8 mouse cellular contexts compared by ENCODE assay signal in genomic region chr12:8641425-8641735, GRCm38 (mm10). TPM values are rescaled to one million over a fixed set of nuclear protein-coding genes. Genes with fewer than 3 reads are reported as not detected.
DNase-seq lines count a peak whose midpoint lies in the region; ATAC-seq lines count a peak whose summit lies in the region.

No protein-coding gene starts in this region.

- peak overlapping the region; percentile 36 for H3K4me2 ChIP-seq in neural tube, embryonic 11.5 days (ENCODE audit: low read depth)
- H3K4me2 ChIP-seq in kidney, embryonic 15.5 days: peak overlapping the region; percentile 69
- H3K4me2 ChIP-seq in neural tube, embryonic 13.5 days: peak overlapping the region; percentile 55

- no peak overlapping the region for H3K27ac ChIP-seq in neural tube, embryonic 11.5 days (ENCODE audit: low read depth, low read length)
- no peak overlapping the region for H3K27ac ChIP-seq in kidney, embryonic 15.5 days
- H3K27ac ChIP-seq in neural tube, embryonic 13.5 days (replicated peaks): peak overlapping the region; percentile 97

- H3K4me1 ChIP-seq in neural tube, embryonic 11.5 days (ENCODE audit: control insufficient read depth, insufficient read depth, low read length): no peaks in the 10 kb centered on the region
- H3K4me1 ChIP-seq in kidney, embryonic 15.5 days: 0 out of 2 replicates have a peak, but pooled peaks cover 5% of the 10 kb centered on the region
- peaks cover 4% of the 10 kb centered on the region; the same call in 1 of the 2 replicates for H3K4me1 ChIP-seq in neural tube, embryonic 13.5 days (replicated peaks)

- H3K4me3 ChIP-seq in neural tube, embryonic 11.5 days (ENCODE audit: low read depth, low read length): peak overlapping the region; percentile 75
- H3K4me3 ChIP-seq in kidney, embryonic 15.5 days (replicated peaks): peak overlapping the region; percentile 93
- H3K4me3 ChIP-seq in neural tube, embryonic 13.5 days: peak overlapping the region; percentile 80

- no peaks in the 10 kb centered on the region for H3K27me3 ChIP-seq in neural tube, embryonic 11.5 days (ENCODE audit: control insufficient read depth, insufficient read depth, low read length)
- H3K27me3 ChIP-seq in kidney, embryonic 15.5 days: no peaks in the 10 kb centered on the region
- no peaks in the 10 kb centered on the region for H3K27me3 ChIP-seq in neural tube, embryonic 13.5 days

- WGBS in neural tube, embryonic 11.5 days: 13% methylated on average over 10 of the region's 10 CpGs
- WGBS in kidney, embryonic 15.5 days: 3% methylated on average over 10 of the region's 10 CpGs
- 2% methylated on average over 10 of the region's 10 CpGs for WGBS in neural tube, embryonic 13.5 days

- ATAC-seq in neural tube, embryonic 11.5 days (ENCODE audit: insufficient read depth, low FRiP score, low TSS enrichment): peak; percentile 56
- ATAC-seq in kidney, embryonic 15.5 days (replicated peaks; ENCODE audit: low FRiP score): peak; percentile 33; the same call in 1 of the 2 replicates
- peak; percentile 78 for ATAC-seq in neural tube, embryonic 13.5 days (ENCODE audit: low read depth)

- no peaks in the 10 kb centered on the region for H3K36me3 ChIP-seq in neural tube, embryonic 11.5 days (ENCODE audit: control insufficient read depth, insufficient read depth, low read length)
- no peaks in the 10 kb centered on the region for H3K36me3 ChIP-seq in kidney, embryonic 15.5 days
- H3K36me3 ChIP-seq in neural tube, embryonic 13.5 days: 0 out of 2 replicates have a peak, but pooled peaks cover 3% of the 10 kb centered on the region

- peak overlapping the region; percentile 94 for H3K9ac ChIP-seq in neural tube, embryonic 11.5 days (ENCODE audit: low read length)
- peak overlapping the region; percentile 96 for H3K9ac ChIP-seq in kidney, embryonic 15.5 days
- peak overlapping the region; percentile 91 for H3K9ac ChIP-seq in neural tube, embryonic 13.5 days

- DNase-seq in cerebellum, adult 8-10 months: peak; percentile 51
- DNase-seq in cerebellum, postnatal 25 days: no peak
- DNase-seq in neural tube, embryonic 11.5 days (ENCODE audit: low spot score): no peak
- no peak for DNase-seq in neural tube, embryonic 10.5 days (ENCODE audit: extremely low spot score, low spot score)
- no peak for DNase-seq in adrenal gland, postnatal 14 days
- no peak for DNase-seq in thymus, postnatal 10 days (ENCODE audit: low spot score in 2 of 2)

- H3K9me3 ChIP-seq in neural tube, embryonic 11.5 days (ENCODE audit: control insufficient read depth, low read length): no peaks in the 10 kb centered on the region
- no peaks in the 10 kb centered on the region for H3K9me3 ChIP-seq in kidney, embryonic 15.5 days (replicated peaks)
- H3K9me3 ChIP-seq in neural tube, embryonic 13.5 days: no peaks in the 10 kb centered on the region

RNA-seq across cellular contexts. Expression of gene Pum2, which starts 32.6 kb away (rescaled TPM):
- polyA plus RNA-seq in neural tube, embryonic 11.5 days (2014; fragmentation: Nextera tagmentation; extraction: Ambion mirVana): 67.6 and 68.7 TPM in 2 replicates
- polyA plus RNA-seq in kidney, embryonic 15.5 days (2015; fragmentation: Nextera tagmentation; extraction: Ambion mirVana): 47.9 and 49.1 TPM in 2 replicates
- polyA plus RNA-seq in neural tube, embryonic 13.5 days (2015; fragmentation: Nextera tagmentation; extraction: Ambion mirVana): 40.9 and 43.8 TPM in 2 replicates
- 136 and 152 TPM in 2 replicates for total RNA-seq in adrenal gland, postnatal 14 days (2021)

RNA-seq across cellular contexts. Expression of gene Slc7a15, which starts 42.5 kb away (rescaled TPM):
- not detected in 2 replicates for polyA plus RNA-seq in neural tube, embryonic 11.5 days (2014; fragmentation: Nextera tagmentation; extraction: Ambion mirVana)
- polyA plus RNA-seq in kidney, embryonic 15.5 days (2015; fragmentation: Nextera tagmentation; extraction: Ambion mirVana): not detected in 2 replicates
- polyA plus RNA-seq in neural tube, embryonic 13.5 days (2015; fragmentation: Nextera tagmentation; extraction: Ambion mirVana): not detected in 2 replicates
- 0.23 TPM in 1 of 2 replicates, not detected in the other for total RNA-seq in adrenal gland, postnatal 14 days (2021)
